Mouse (Mus musculus) C2C12 (cell line): ENCODE measurements at regions not wholly inside any gene's neighbourhood (a gene's known extent, or its start where the extent isn't known, plus 50 kb on each side); places are given as distances from the start of the nearest gene placed in this dataset.

Experiments
- H3K27me3 ChIP-seq: one replicate; pipeline ENCODE4 v1.6.1; 2011; ENCODE audit not compliant: control insufficient read depth, insufficient read depth, insufficient read length
- H3K36me3 ChIP-seq: one replicate; pipeline ENCODE4 v1.6.1; 2011; ENCODE audit not compliant: control insufficient read depth, insufficient read depth
- H3K4me3 ChIP-seq: one replicate; pipeline ENCODE4 v1.5.1; 2011; ENCODE audit warnings: mild to moderate bottlenecking, control low read depth; ENCODE audit not compliant: poor library complexity, insufficient read depth, severe bottlenecking
- H3K79me2 ChIP-seq: one replicate; pipeline ENCODE4 v1.6.1; 2011; ENCODE audit not compliant: control insufficient read depth, insufficient read depth
- H3K79me3 ChIP-seq: one replicate; pipeline ENCODE4 v1.6.1; 2011; ENCODE audit warnings: low read depth, control low read depth
- H3ac ChIP-seq: one replicate; pipeline ENCODE3; 2011; ENCODE audit warnings: low read depth; ENCODE audit not compliant: control insufficient read depth, insufficient read length
- CEBPB ChIP-seq: IDR thresholded peaks from one replicate; pipeline ENCODE4 v1.6.1; 2011; ENCODE audit warnings: low read depth, mild to moderate bottlenecking, control low read depth, moderate library complexity
- CTCF ChIP-seq: IDR thresholded peaks from one replicate; pipeline ENCODE4 v1.5.1; 2011; ENCODE audit not compliant: control insufficient read depth, insufficient read depth, insufficient read length
- FOSL1 ChIP-seq: IDR thresholded peaks from one replicate; pipeline ENCODE4 v1.8.0; 2011; ENCODE audit warnings: mild to moderate bottlenecking, low read length; ENCODE audit not compliant: poor library complexity, insufficient read depth, severe bottlenecking
- MAX ChIP-seq: IDR thresholded peaks from one replicate; pipeline ENCODE4 v1.6.1; 2011; ENCODE audit warnings: mild to moderate bottlenecking, control low read depth
- MYOD1 ChIP-seq: IDR thresholded peaks from one replicate; pipeline ENCODE4 v1.6.1; 2011; ENCODE audit warnings: low read depth; ENCODE audit not compliant: control insufficient read depth, insufficient read length
- MYOG ChIP-seq: IDR thresholded peaks from one replicate; pipeline ENCODE4 v1.6.1; 2011; ENCODE audit not compliant: control insufficient read depth, insufficient read length; ENCODE audit errors: extremely low read depth
- USF1 ChIP-seq: IDR thresholded peaks from one replicate; pipeline ENCODE4 v1.6.1; 2011; ENCODE audit warnings: low read depth, mild to moderate bottlenecking, control low read depth, moderate library complexity

DNA sequence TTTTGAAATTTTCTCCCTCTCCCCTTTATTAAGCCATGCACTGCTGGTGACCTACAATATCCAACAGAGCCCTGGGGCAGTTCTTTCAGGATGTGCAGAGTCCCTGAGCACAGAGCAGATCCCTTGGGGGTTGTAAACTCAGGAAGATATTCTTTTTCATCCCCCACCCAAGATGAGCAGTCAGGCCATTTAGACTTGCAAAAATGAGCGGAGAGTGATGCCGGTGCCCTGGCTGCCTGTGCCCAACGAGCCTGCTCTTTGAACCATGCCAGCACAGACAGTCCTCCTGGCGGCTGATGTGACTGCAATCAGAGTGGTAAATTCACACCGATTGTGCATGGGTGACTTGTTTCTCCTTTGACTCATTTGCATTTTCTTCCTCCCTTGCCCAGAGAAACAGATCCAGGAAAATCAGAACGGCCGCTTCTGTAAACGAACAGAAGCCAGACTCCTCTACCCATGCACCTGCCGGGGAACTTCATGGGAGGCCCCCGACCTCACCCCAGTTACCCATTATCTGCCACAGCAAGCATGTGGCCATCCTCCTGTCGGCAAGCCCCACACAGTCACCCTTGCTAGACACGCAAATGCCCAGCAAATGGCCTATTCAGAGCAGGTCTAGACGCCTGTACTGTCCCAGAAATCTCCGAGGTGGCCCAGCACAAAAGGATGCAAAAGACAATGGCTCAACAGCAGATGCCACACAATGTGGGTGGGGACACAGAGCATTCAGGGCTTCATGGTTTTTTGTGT, 92.4 kb downstream of the Gm815 start:
- no peak overlapping the region for H3K4me3 ChIP-seq
- no peaks in the 10 kb centered on the region for H3K27me3 ChIP-seq
- H3K79me2 ChIP-seq, result no peaks in the 10 kb centered on the region
- no peaks in the 10 kb centered on the region for H3K36me3 ChIP-seq
- TF ChIP-seq FOSL1 (no peak), USF1 (no peak), MAX (no peak), CEBPB (no peak), CTCF (no peak), MYOD1 (no peak), MYOG (no peak)
- no peaks in the 10 kb centered on the region for H3K79me3 ChIP-seq
- H3ac ChIP-seq, result no peak overlapping the region

DNA sequence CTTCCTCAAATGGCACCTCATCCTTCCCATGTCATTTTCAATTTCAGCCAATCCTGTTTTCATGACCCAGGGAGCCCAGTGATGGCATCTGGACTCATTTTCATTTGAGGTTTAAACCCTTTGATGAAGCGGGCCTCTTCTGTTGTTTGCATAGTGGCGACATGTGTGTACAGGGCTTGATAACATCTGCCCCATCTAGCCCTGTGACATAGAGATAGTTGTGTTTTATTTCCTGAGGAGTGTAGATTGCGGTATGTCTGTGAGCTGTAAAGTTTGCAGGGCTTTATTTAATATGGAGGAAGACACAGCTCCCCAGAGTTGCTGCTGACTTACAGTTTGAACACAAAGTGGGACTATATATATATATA, 92.9 kb downstream of the Gm815 start:
- Histone ChIP-seq H3ac (no peak overlapping the region), H3K27me3 (no peaks in the 10 kb centered on the region), H3K4me3 (no peak overlapping the region), H3K79me2 (no peaks in the 10 kb centered on the region), H3K79me3 (no peaks in the 10 kb centered on the region), H3K36me3 (no peaks in the 10 kb centered on the region)
- TF ChIP-seq FOSL1 (no peak), MAX (no peak), CTCF (no peak), USF1 (no peak), MYOD1 (no peak), CEBPB (no peak), MYOG (no peak)

DNA sequence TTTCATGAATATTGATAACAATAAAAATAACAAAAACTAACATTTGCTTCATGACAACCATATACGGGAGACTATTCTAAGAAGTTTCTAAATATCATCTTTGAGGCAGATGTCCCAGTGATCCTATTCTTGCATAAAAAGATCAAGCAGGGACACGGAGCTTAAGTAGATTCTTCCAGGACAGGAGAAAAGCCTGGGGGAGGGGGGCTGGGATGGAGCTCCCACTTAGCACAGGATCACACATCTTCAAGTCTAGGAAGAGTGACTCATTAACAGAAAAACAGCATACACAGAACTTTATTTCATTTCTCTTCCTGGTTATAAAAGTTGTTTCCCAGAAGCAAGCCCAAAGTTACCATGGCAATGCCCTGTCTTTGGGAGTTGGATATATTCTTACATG, 93.6 kb downstream of the Gm815 start:
- no peaks in the 10 kb centered on the region for H3K27me3 ChIP-seq
- no peaks in the 10 kb centered on the region for H3K79me2 ChIP-seq
- no peak overlapping the region for H3ac ChIP-seq
- no peaks in the 10 kb centered on the region for H3K36me3 ChIP-seq
- TF ChIP-seq MAX (no peak), MYOD1 (no peak), MYOG (no peak), CEBPB (no peak), CTCF (no peak), USF1 (no peak), FOSL1 (no peak)
- no peaks in the 10 kb centered on the region for H3K79me3 ChIP-seq
- no peak overlapping the region for H3K4me3 ChIP-seq

DNA sequence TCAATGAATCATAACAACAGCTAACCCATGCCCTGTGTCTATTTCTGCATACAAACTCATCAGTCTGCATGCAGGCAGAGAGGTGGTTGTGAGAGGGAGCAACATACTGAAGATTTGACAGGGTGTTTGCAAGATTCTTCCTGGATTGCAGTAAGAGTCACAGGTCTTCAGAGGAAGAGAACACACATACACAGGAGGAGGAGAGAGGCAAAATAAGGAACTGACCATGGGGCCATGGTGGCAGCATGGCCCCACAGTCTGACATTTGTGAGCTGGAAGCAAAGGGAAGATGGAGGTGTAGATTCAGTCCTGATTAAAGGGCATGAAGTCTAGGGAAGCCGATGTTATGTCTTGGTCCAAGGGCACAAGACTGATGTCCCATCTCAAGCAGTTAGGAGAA, 101.0 kb downstream of the Gm815 start:
- no peak overlapping the region for H3ac ChIP-seq
- H3K79me3 ChIP-seq, result no peaks in the 10 kb centered on the region
- H3K36me3 ChIP-seq, result no peaks in the 10 kb centered on the region
- no peaks in the 10 kb centered on the region for H3K79me2 ChIP-seq
- H3K27me3 ChIP-seq, result no peaks in the 10 kb centered on the region
- H3K4me3 ChIP-seq, result no peak overlapping the region
- TF ChIP-seq MAX (no peak), FOSL1 (no peak)

DNA sequence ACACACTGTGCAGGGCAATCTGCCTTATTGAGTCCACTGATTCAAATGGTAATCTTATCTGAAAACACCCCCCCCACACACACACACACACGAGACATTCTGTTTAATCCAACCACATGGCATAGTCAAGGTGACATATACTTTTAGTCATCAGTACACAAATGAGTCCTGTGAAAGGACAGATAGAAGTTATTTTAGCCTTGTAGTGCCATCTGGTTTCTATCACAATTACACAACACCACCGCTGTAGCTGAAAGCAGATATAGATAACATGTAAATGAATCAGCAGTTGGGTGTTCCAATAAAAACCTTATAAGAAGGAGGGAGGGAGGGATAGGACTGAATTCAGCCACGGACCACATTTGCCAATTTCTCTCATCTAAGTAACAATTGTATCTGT, 101.5 kb downstream of the Gm815 start:
- Histone ChIP-seq H3K79me3 (no peaks in the 10 kb centered on the region), H3K36me3 (no peaks in the 10 kb centered on the region), H3K79me2 (no peaks in the 10 kb centered on the region), H3ac (no peak overlapping the region), H3K27me3 (no peaks in the 10 kb centered on the region), H3K4me3 (no peak overlapping the region)
- TF ChIP-seq MYOD1 (no peak), MYOG (no peak), CTCF (no peak), USF1 (no peak), CEBPB (no peak), MAX (no peak), FOSL1 (no peak)

DNA sequence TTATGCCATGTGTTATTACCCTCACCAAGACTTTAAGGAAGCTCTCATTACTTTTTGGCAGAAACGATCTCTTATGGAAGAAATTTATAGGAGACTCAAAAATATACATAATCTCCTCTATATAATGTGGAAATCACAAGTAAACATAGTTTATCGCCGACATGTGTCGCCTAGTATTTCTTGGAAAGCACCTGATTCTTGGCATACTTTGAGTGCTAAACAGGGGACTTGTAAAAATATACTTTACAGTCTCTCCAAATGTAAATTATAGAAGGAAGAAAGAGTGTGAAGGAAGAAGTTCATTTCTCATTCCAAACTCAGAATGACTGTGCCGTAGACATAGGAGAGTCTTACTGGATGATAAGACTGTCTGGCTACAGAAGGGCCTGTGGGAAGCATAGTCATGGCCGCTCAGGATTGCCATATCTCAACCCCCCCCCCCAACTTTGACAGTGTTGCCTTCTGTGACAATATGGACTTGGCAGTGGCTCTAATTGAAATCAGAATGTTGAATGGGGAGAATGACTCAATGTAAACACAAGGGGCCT, 102.3 kb downstream of the Gm815 start:
- no peaks in the 10 kb centered on the region for H3K79me2 ChIP-seq
- no peak overlapping the region for H3K4me3 ChIP-seq
- no peaks in the 10 kb centered on the region for H3K27me3 ChIP-seq
- no peaks in the 10 kb centered on the region for H3K79me3 ChIP-seq
- no peak overlapping the region for H3ac ChIP-seq
- no peaks in the 10 kb centered on the region for H3K36me3 ChIP-seq
- TF ChIP-seq MYOG (no peak), USF1 (no peak), CTCF (no peak), MYOD1 (no peak), FOSL1 (no peak), MAX (no peak), CEBPB (no peak)
